Mouse (Mus musculus): Measurements from ENCODE around the gene Atxn1l. TPM values are rescaled to one million over a fixed set of nuclear protein-coding genes. Genes with fewer than 3 reads are reported as not detected.
"Not testable (repeated sequence)": the region's sequence is repeated elsewhere in the genome, so short reads cannot be mapped to it uniquely, and the experiment has no call there.

Gene Atxn1l
- polyA plus RNA-seq, 1 experiment = 14.6 TPM

- no peak for DNase-seq
- no peak overlapping the region for H3K27ac ChIP-seq (ENCODE audit: insufficient read depth, low read length)
- no peaks in the 10 kb centered on the region for H3K4me1 ChIP-seq (ENCODE audit: control insufficient read depth, insufficient read depth, low read length)
- no peak for TF ChIP-seq CTCF (IDR thresholded peaks at IDR 0.05; ENCODE audit: borderline replicate concordance, insufficient read depth, low read depth, low read length)
- no peak for TF ChIP-seq POLR2A (IDR thresholded peaks at IDR 0.05; ENCODE audit: borderline replicate concordance, insufficient read depth, low read length)
- no peak overlapping the region for H3K4me3 ChIP-seq (replicated peaks; ENCODE audit: insufficient read depth, low read depth, low read length)
- WGBS = 73% methylated on average over 7 of the region's 7 CpGs
- no peaks in the 10 kb centered on the region; the same call in 1 of the 2 replicates for H3K27me3 ChIP-seq (ENCODE audit: control insufficient read depth, insufficient read depth, low read length)
Observed at GRCm38 (mm10) chr8:109766081-109766480, 28.5 kb upstream of the Atxn1l start.

- no peak for DNase-seq
- TF ChIP-seq POLR2A (IDR thresholded peaks at IDR 0.05; ENCODE audit: borderline replicate concordance, insufficient read depth, low read length) = no peak
- no peak for TF ChIP-seq CTCF (IDR thresholded peaks at IDR 0.05; ENCODE audit: borderline replicate concordance, insufficient read depth, low read depth, low read length)
- no peak overlapping the region for H3K27ac ChIP-seq (ENCODE audit: insufficient read depth, low read length)
- no peaks in the 10 kb centered on the region for H3K4me1 ChIP-seq (ENCODE audit: control insufficient read depth, insufficient read depth, low read length)
- H3K4me3 ChIP-seq (replicated peaks; ENCODE audit: insufficient read depth, low read depth, low read length) = no peak overlapping the region
- H3K27me3 ChIP-seq (ENCODE audit: control insufficient read depth, insufficient read depth, low read length) = no peaks in the 10 kb centered on the region
- 88% methylated on average over 6 of the region's 6 CpGs for WGBS
Observed at GRCm38 (mm10) chr8:109764031-109764430, 26.5 kb upstream of the Atxn1l start.

GRCm38 (mm10) chr8:109760221-109760620 lies 22.7 kb upstream of the Atxn1l start:
- no peak for DNase-seq
- WGBS = 22% methylated on average over 1 of the region's 1 CpGs
- Histone ChIP-seq H3K4me3 (replicated peaks; ENCODE audit: insufficient read depth, low read depth, low read length) (no peak overlapping the region), H3K27me3 (ENCODE audit: control insufficient read depth, insufficient read depth, low read length) (no peaks in the 10 kb centered on the region), H3K27ac (ENCODE audit: insufficient read depth, low read length) (no peak overlapping the region), H3K4me1 (ENCODE audit: control insufficient read depth, insufficient read depth, low read length) (no peaks in the 10 kb centered on the region)
- no peak for TF ChIP-seq CTCF (IDR thresholded peaks at IDR 0.05; ENCODE audit: borderline replicate concordance, insufficient read depth, low read depth, low read length)
- TF ChIP-seq POLR2A (IDR thresholded peaks at IDR 0.05; ENCODE audit: borderline replicate concordance, insufficient read depth, low read length) = no peak

- 92% methylated on average over 7 of the region's 7 CpGs for WGBS
- Histone ChIP-seq H3K27me3 (ENCODE audit: control insufficient read depth, insufficient read depth, low read length) (no peaks in the 10 kb centered on the region), H3K4me1 (ENCODE audit: control insufficient read depth, insufficient read depth, low read length) (no peaks in the 10 kb centered on the region), H3K27ac (ENCODE audit: insufficient read depth, low read length) (no peak overlapping the region), H3K4me3 (replicated peaks; ENCODE audit: insufficient read depth, low read depth, low read length) (no peak overlapping the region)
- DNase-seq = no peak
- TF ChIP-seq CTCF (IDR thresholded peaks at IDR 0.05; ENCODE audit: borderline replicate concordance, insufficient read depth, low read depth, low read length) = no peak
Observed at GRCm38 (mm10) chr8:109759426-109759825, 21.9 kb upstream of the Atxn1l start.

- Histone ChIP-seq H3K27me3 (ENCODE audit: control insufficient read depth, insufficient read depth, low read length) (no peaks in the 10 kb centered on the region), H3K27ac (ENCODE audit: insufficient read depth, low read length) (no peak overlapping the region), H3K4me1 (ENCODE audit: control insufficient read depth, insufficient read depth, low read length) (no peaks in the 10 kb centered on the region), H3K4me3 (replicated peaks; ENCODE audit: insufficient read depth, low read depth, low read length) (no peak overlapping the region)
- no peak for DNase-seq
- no peak for TF ChIP-seq POLR2A (IDR thresholded peaks at IDR 0.05; ENCODE audit: borderline replicate concordance, insufficient read depth, low read length)
- no peak for TF ChIP-seq CTCF (IDR thresholded peaks at IDR 0.05; ENCODE audit: borderline replicate concordance, insufficient read depth, low read depth, low read length)
- WGBS = 65% methylated on average over 3 of the region's 3 CpGs
Observed at GRCm38 (mm10) chr8:109756849-109757248, 19.3 kb upstream of the Atxn1l start.

GRCm38 (mm10) chr8:109755554-109755953 lies 18.0 kb upstream of the Atxn1l start:
- H3K4me3 ChIP-seq (replicated peaks; ENCODE audit: insufficient read depth, low read depth, low read length) = not testable (repeated sequence)
- 78% methylated on average over 4 of the region's 4 CpGs for WGBS

GRCm38 (mm10) chr8:109754696-109755095 lies 17.2 kb upstream of the Atxn1l start:
- WGBS = 83% methylated on average over 8 of the region's 8 CpGs
- TF ChIP-seq CTCF (IDR thresholded peaks at IDR 0.05; ENCODE audit: borderline replicate concordance, insufficient read depth, low read depth, low read length) (no peak), POLR2A (IDR thresholded peaks at IDR 0.05; ENCODE audit: borderline replicate concordance, insufficient read depth, low read length) (no peak)
- no peak overlapping the region for H3K27ac ChIP-seq (ENCODE audit: insufficient read depth, low read length)
- no peaks in the 10 kb centered on the region for H3K27me3 ChIP-seq (ENCODE audit: control insufficient read depth, insufficient read depth, low read length)
- no peak overlapping the region for H3K4me3 ChIP-seq (replicated peaks; ENCODE audit: insufficient read depth, low read depth, low read length)
- no peaks in the 10 kb centered on the region for H3K4me1 ChIP-seq (ENCODE audit: control insufficient read depth, insufficient read depth, low read length)
- no peak for DNase-seq

More at GRCm38 (mm10) chr8:109755554-109755953, 18.0 kb upstream of the Atxn1l start:
- not testable (repeated sequence) for H3K27me3 ChIP-seq (ENCODE audit: control insufficient read depth, insufficient read depth, low read length); H3K27ac ChIP-seq (ENCODE audit: insufficient read depth, low read length); H3K4me1 ChIP-seq (ENCODE audit: control insufficient read depth, insufficient read depth, low read length); DNase-seq

- WGBS = 90% methylated on average over 20 of the region's 20 CpGs
- DNase-seq = no peak
- Histone ChIP-seq H3K4me1 (ENCODE audit: control insufficient read depth, insufficient read depth, low read length) (no peaks in the 10 kb centered on the region), H3K27ac (ENCODE audit: insufficient read depth, low read length) (no peak overlapping the region), H3K27me3 (ENCODE audit: control insufficient read depth, insufficient read depth, low read length) (no peaks in the 10 kb centered on the region), H3K4me3 (replicated peaks; ENCODE audit: insufficient read depth, low read depth, low read length) (no peak overlapping the region)
- TF ChIP-seq CTCF (IDR thresholded peaks at IDR 0.05; ENCODE audit: borderline replicate concordance, insufficient read depth, low read depth, low read length) (no peak), POLR2A (IDR thresholded peaks at IDR 0.05; ENCODE audit: borderline replicate concordance, insufficient read depth, low read length) (no peak)
Observed at GRCm38 (mm10) chr8:109751731-109752485, 14.4 kb upstream of the Atxn1l start.

Data from cerebellum, adult 2 months (tissue).